Mouse (Mus musculus): Measurements from ENCODE around the gene Zfp13. TPM values are rescaled to one million over a fixed set of nuclear protein-coding genes. Genes with fewer than 3 reads are reported as not detected.

Zfp13 gene
- polyA plus RNA-seq, 1 experiment = not detected

DNA sequence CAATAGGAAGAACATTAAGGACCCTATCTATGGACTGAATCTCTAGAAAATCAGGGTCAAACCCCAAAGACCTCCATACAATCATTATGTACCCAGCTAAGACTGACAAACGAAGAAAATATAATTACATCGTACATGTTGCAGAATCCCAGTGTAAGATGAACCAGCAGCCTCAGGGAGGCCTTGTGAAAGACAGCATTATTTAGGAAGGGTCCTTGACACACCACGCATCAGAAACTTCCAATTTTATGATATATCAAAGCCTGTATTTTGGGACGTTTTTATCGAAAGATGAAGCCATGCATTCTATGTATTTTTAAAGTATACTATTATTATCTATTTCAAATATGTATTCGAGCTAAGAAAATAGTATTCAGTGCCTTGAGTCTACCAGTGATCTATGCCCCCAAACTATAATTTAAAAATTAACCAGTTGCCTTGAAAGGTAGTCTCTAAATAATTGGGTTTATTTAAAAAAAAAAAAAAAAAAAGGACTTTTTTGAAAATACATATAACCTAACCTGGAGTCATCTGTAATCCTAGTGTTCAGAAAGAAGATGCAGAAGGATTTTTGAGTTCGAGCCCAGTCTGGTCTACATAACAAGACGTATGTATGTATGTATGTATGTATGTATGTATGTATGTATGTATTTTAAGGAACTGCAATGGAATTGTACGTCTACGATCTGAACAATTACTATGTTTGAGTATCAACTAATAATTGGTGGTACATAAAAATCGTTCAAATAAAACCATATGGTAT is 51.4 kb downstream of the Zfp13 start:
- WGBS = 58% methylated on average over 11 of the region's 11 CpGs

DNA sequence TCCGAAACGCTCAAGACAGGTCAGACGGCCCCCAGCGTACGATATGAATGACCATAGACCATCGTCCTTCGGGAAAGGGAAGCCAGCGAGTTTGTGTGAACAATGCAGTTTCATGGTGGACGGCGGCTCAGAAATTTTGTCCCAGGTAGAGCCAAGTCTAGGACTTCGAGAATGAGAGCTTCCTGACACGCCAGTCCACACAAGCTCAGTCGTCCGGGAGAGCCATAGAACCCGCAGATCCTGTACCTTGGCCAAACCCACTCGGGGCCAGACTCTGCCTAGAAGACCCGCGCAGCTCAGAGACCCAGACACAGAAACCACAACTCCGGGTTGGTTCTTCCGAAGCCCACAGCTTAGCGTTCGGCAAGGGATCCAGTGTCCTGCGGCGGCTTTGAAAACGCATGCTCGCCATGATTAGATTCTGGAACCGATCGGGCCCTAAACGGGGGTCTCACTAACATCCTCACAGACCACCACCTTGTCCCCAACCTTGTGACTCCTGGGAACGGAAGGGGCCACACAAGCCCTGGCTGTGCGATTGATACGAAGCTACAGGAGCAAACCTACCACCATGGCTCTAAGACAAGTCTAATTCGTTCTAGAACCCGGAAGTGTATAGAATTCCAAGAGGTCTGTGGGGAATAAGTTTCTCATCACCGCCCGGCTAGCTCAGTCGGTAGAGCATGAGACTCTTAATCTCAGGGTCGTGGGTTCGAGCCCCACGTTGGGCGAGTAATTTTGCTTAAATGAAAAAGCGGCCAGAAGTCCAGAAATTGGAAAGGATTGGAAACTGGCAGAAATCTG is 52.4 kb downstream of the Zfp13 start:
- H3K4me3 ChIP-seq (ENCODE audit: insufficient read depth, low read depth, low read length) = peak overlapping the region; percentile 93
- TF ChIP-seq CTCF (IDR thresholded peaks at IDR 0.05; ENCODE audit: insufficient read depth, low read depth, low read length) = no peak
- no peak for TF ChIP-seq POLR2A (IDR thresholded peaks at IDR 0.05; ENCODE audit: insufficient read depth, low read depth, low read length)
- H3K27ac ChIP-seq (ENCODE audit: insufficient read depth, low read depth, low read length) = peak overlapping the region; percentile 62
- peaks cover 1% of the 10 kb centered on the region; the same call in 1 of the 2 replicates for H3K4me1 ChIP-seq (ENCODE audit: control insufficient read depth, insufficient read depth, low read length)
- under 1% methylated on average over 42 of the region's 42 CpGs for WGBS

More for the DNA sequence above, 51.4 kb downstream of the Zfp13 start:
- Histone ChIP-seq H3K4me3 (ENCODE audit: insufficient read depth, low read depth, low read length) (no peak overlapping the region), H3K27ac (ENCODE audit: insufficient read depth, low read depth, low read length) (no peak overlapping the region), H3K4me1 (ENCODE audit: control insufficient read depth, insufficient read depth, low read length) (peaks cover 3% of the 10 kb centered on the region; the same call in 1 of the 2 replicates)
- TF ChIP-seq CTCF (IDR thresholded peaks at IDR 0.05; ENCODE audit: insufficient read depth, low read depth, low read length) (no peak), POLR2A (IDR thresholded peaks at IDR 0.05; ENCODE audit: insufficient read depth, low read depth, low read length) (no peak)

DNA sequence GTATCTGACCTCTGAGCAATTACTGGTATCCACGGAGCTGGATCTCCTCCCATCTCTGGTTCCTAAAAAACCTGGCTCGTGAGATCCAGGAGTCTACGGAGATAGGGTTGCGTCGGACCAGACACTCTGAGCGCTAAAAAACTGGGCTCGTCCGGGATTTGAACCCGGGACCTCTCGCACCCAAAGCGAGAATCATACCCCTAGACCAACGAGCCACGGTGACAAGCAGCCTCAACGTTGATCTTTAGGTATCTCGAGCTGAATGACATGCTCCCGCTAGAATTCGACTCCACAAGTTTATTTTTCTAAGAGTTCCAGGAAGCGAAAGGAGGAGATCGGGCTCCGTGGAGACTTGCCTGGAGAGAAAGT is 53.0 kb downstream of the Zfp13 start:
- peak overlapping the region; percentile 93 for H3K4me3 ChIP-seq (ENCODE audit: insufficient read depth, low read depth, low read length)
- under 1% methylated on average over 20 of the region's 20 CpGs for WGBS

DNA sequence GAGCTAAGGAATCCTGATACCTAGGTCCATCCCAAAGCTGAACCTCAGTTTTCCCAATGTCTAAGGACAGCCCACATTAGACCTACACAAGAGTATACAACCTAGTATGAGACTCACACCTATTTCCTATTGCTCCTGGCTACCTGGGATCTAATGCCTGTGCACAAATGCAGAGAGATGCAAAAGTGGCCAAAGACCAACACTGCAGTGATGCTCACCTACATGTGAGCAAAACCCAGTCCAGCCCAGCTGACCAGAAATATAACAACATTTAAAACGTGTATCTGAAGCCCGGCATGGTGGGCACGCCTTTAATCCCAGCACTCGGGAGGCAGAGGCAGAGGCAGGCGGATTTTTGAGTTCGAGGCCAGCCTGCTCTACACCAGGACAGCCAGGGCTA is 53.4 kb downstream of the Zfp13 start:
- Histone ChIP-seq H3K4me3 (ENCODE audit: insufficient read depth, low read depth, low read length) (no peak overlapping the region), H3K4me1 (ENCODE audit: control insufficient read depth, insufficient read depth, low read length) (no peaks in the 10 kb centered on the region; the same call in 1 of the 2 replicates), H3K27ac (ENCODE audit: insufficient read depth, low read depth, low read length) (no peak overlapping the region)
- WGBS = 28% methylated on average over 6 of the region's 6 CpGs
- TF ChIP-seq CTCF (IDR thresholded peaks at IDR 0.05; ENCODE audit: insufficient read depth, low read depth, low read length) (no peak), POLR2A (IDR thresholded peaks at IDR 0.05; ENCODE audit: insufficient read depth, low read depth, low read length) (no peak)

More for the DNA sequence above, 53.0 kb downstream of the Zfp13 start:
- no peak overlapping the region for H3K27ac ChIP-seq (ENCODE audit: insufficient read depth, low read depth, low read length)
- no peaks in the 10 kb centered on the region; the same call in 1 of the 2 replicates for H3K4me1 ChIP-seq (ENCODE audit: control insufficient read depth, insufficient read depth, low read length)
- TF ChIP-seq POLR2A (IDR thresholded peaks at IDR 0.05; ENCODE audit: insufficient read depth, low read depth, low read length) (no peak), CTCF (IDR thresholded peaks at IDR 0.05; ENCODE audit: insufficient read depth, low read depth, low read length) (no peak)

DNA sequence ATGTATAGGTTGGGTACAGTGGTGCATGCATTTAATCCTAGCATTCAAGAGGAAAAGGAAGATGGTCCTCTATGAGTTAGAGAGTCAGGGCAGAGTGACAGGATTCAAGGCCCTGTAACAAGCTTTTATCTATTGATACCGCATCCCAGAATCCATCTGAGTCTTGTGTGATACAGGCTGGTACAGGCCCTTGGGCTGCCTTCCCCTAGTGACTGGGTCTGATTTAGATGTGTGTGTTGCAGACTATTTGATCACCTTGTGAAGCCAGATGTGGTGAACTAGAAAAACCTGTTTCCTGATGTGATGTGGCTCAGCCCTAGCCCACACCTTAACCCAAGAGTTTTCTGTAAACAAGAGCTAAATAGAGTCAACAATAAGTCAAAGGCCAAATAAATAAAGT is 54.5 kb downstream of the Zfp13 start:
- Histone ChIP-seq H3K27ac (ENCODE audit: insufficient read depth, low read depth, low read length) (no peak overlapping the region), H3K4me1 (ENCODE audit: control insufficient read depth, insufficient read depth, low read length) (no peaks in the 10 kb centered on the region; the same call in 1 of the 2 replicates), H3K4me3 (ENCODE audit: insufficient read depth, low read depth, low read length) (no peak overlapping the region)
- no peak for TF ChIP-seq POLR2A (IDR thresholded peaks at IDR 0.05; ENCODE audit: insufficient read depth, low read depth, low read length)
- no peak for TF ChIP-seq CTCF (IDR thresholded peaks at IDR 0.05; ENCODE audit: insufficient read depth, low read depth, low read length)
- 95% methylated on average over 1 of the region's 1 CpGs for WGBS

DNA sequence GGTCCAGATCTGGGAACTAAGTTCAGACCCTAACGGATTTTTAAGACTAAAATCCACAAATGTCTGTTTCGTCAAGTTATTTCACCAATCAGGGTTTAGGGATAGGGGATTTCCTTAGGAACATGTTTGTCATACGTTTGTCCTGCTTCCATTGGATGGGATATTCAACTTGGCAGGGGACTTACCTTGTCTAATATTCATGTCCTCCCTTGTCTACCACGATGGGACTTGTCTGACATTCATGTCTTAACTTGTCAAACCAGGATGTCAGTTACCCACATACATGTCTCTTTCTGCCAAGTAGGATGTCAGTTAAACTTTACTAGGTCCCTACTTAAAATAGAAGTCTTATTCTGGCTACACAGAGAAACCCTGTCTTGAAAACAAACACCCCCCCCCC is 55.3 kb downstream of the Zfp13 start:
- no peak overlapping the region for H3K4me3 ChIP-seq (ENCODE audit: insufficient read depth, low read depth, low read length)
- H3K27ac ChIP-seq (ENCODE audit: insufficient read depth, low read depth, low read length) = no peak overlapping the region
- WGBS = 77% methylated on average over 4 of the region's 4 CpGs
- TF ChIP-seq POLR2A (IDR thresholded peaks at IDR 0.05; ENCODE audit: insufficient read depth, low read depth, low read length) (no peak), CTCF (IDR thresholded peaks at IDR 0.05; ENCODE audit: insufficient read depth, low read depth, low read length) (no peak)
- no peaks in the 10 kb centered on the region; the same call in 1 of the 2 replicates for H3K4me1 ChIP-seq (ENCODE audit: control insufficient read depth, insufficient read depth, low read length)

GRCm38 (mm10) chr17:23543325-23543724 is 56.0 kb downstream of the Zfp13 start:
- H3K4me3 ChIP-seq (ENCODE audit: insufficient read depth, low read depth, low read length) = no peak overlapping the region
- WGBS = 61% methylated on average over 5 of the region's 5 CpGs

DNA sequence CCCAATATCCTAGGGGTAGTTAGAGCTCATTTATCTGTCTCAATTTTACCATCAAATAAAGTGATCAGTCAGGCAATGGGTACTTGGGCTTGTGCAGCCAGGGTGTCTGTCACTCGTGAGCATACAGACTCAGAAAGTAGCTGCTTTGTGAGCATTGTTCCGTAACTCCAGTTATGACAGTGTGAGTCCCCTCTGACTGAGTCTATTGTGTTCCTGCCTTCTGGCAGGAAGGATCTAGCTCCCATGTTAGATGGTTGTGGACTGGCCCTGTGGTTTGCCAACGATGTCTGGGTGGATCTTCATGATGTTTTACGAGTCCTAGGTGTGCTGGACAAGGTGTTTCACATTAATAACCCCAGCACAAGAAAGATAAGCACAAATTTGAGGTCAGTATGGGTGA is 56.5 kb downstream of the Zfp13 start:
- no peak overlapping the region for H3K27ac ChIP-seq (ENCODE audit: insufficient read depth, low read depth, low read length)
- H3K4me3 ChIP-seq (ENCODE audit: insufficient read depth, low read depth, low read length) = no peak overlapping the region
- 60% methylated on average over 4 of the region's 4 CpGs for WGBS
- H3K4me1 ChIP-seq (ENCODE audit: control insufficient read depth, insufficient read depth, low read length) = peaks cover 5% of the 10 kb centered on the region
- TF ChIP-seq POLR2A (IDR thresholded peaks at IDR 0.05; ENCODE audit: insufficient read depth, low read depth, low read length) (no peak), CTCF (IDR thresholded peaks at IDR 0.05; ENCODE audit: insufficient read depth, low read depth, low read length) (no peak)

More at GRCm38 (mm10) chr17:23543325-23543724, 56.0 kb downstream of the Zfp13 start:
- Histone ChIP-seq H3K27ac (ENCODE audit: insufficient read depth, low read depth, low read length) (no peak overlapping the region), H3K4me1 (ENCODE audit: control insufficient read depth, insufficient read depth, low read length) (peaks cover under 1% of the 10 kb centered on the region; the same call in 1 of the 2 replicates)
- TF ChIP-seq CTCF (IDR thresholded peaks at IDR 0.05; ENCODE audit: insufficient read depth, low read depth, low read length) = no peak
- no peak for TF ChIP-seq POLR2A (IDR thresholded peaks at IDR 0.05; ENCODE audit: insufficient read depth, low read depth, low read length)
